Mouse (Mus musculus): Measurements from ENCODE around the gene Trio.

DNA sequence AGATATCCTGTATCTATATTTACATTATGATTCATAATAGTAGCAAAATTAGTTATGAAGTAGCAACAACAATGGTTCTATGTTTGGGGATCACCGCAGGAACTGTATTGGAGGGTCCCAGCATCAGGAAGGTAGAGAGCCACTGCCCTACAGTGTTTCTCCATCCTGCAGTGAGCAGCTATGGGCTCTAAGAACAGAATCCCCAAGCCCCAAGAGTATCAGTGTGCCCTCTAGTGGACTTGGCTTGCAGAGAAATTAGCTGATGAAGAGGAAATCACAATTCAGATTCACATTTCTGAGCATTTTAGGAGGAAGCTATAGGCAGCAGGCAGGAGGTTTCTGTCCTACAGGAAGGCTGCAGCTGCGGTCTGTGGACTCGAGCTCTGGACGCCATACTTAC lies 202.1 kb downstream of the Trio start:
- TF ChIP-seq CTCF (IDR thresholded peaks at IDR 0.05; ENCODE audit: low read depth, low read length) (no peak), GATA1 (IDR thresholded peaks at IDR 0.05; ENCODE audit: borderline replicate concordance, low read length) (no peak), POLR2AphosphoS5 (IDR thresholded peaks at IDR 0.05; ENCODE audit: insufficient replicate concordance, low read depth, low read length) (no peak), GATA2 (IDR thresholded peaks at IDR 0.05; ENCODE audit: borderline replicate concordance, low read depth, low read length) (no peak)

All from G1E (cell line).